Mouse (Mus musculus) midbrain, embryonic 10.5 days (tissue): ENCODE measurements around the gene Cadps. TPM values are rescaled to one million over a fixed set of nuclear protein-coding genes. Genes with fewer than 3 reads are reported as not detected.

Source experiments
- DNase-seq: peaks from one replicate; pipeline ENCODE4 v3.0.0-alpha.2; 2017; ENCODE audit warnings: low spot score
- H3K27ac ChIP-seq: fragments of 300-500 bp; sonication (generic); replicated peaks from 2 replicates; pipeline ENCODE4 v1.5.1; 2016; ENCODE audit warnings: mild to moderate bottlenecking
- H3K27me3 ChIP-seq: fragments of 300-500 bp; sonication (generic); 2 replicates; pipeline ENCODE4 v1.6.1; 2016; ENCODE audit warnings: low read depth, mild to moderate bottlenecking; ENCODE audit not compliant: poor library complexity, severe bottlenecking
- H3K36me3 ChIP-seq: fragments of 300-500 bp; sonication (generic); 2 replicates; pipeline ENCODE4 v1.6.1; 2016; ENCODE audit warnings: mild to moderate bottlenecking, moderate library complexity
- H3K4me1 ChIP-seq: fragments of 300-500 bp; sonication (generic); 2 replicates; pipeline ENCODE4 v1.6.1; 2016
- H3K4me3 ChIP-seq: fragments of 300-500 bp; sonication (generic); 2 replicates; pipeline ENCODE4 v1.5.1; 2016; ENCODE audit warnings: mild to moderate bottlenecking, moderate library complexity
- H3K9me3 ChIP-seq: fragments of 300-500 bp; sonication (generic); replicated peaks from 2 replicates; pipeline ENCODE4 v1.6.1; 2016; ENCODE audit warnings: mild to moderate bottlenecking
- WGBS: fragments of 180-500 bp; shearing (Covaris S2); methylation state at CpG from one replicate; pipeline ENCODE4 v1.1.7; 2016; 5-methylcytosine and 5-hydroxymethylcytosine counted together
- polyA plus RNA-seq: library from polyadenylated mRNA; unstranded; fragments of >200 nt; fragmentation: Nextera tagmentation; extraction: Ambion mirVana; gene quantifications from 2 replicates; pipeline ENCODE4 v1.2.1, GENCODE M21; 2016

Cadps gene
- polyA plus RNA-seq, 1 experiment from 2014 or later = 4.3 TPM

- Histone ChIP-seq H3K9me3 (no peaks in the 10 kb centered on the region), H3K4me1 (peaks cover 54% of the 10 kb centered on the region), H3K27ac (peak overlapping the region; percentile 72), H3K4me3 (peak overlapping the region; percentile 46), H3K36me3 (no peaks in the 10 kb centered on the region), H3K27me3 (peaks cover 100% of the 10 kb centered on the region)
- WGBS = under 1% methylated on average over 50 of the region's 50 CpGs
- DNase-seq = peak; percentile 63
These were observed 476.6 kb downstream of the Cadps start for GRCm38 (mm10) chr14:12346011-12346864.

- peaks cover 100% of the 10 kb centered on the region for H3K27me3 ChIP-seq
- H3K4me3 ChIP-seq = peak overlapping the region; percentile 46
- no peaks in the 10 kb centered on the region for H3K36me3 ChIP-seq
- peaks cover 60% of the 10 kb centered on the region for H3K4me1 ChIP-seq
- peak; percentile 42 for DNase-seq
- WGBS = under 1% methylated on average over 40 of the region's 40 CpGs
- no peaks in the 10 kb centered on the region for H3K9me3 ChIP-seq
- peak overlapping the region; percentile 72 for H3K27ac ChIP-seq
These were observed 477.5 kb downstream of the Cadps start for GRCm38 (mm10) chr14:12345241-12345921.

GRCm38 (mm10) chr14:12344746-12345240 lies 478.1 kb downstream of the Cadps start:
- Histone ChIP-seq H3K9me3 (no peaks in the 10 kb centered on the region), H3K4me3 (peak overlapping the region; percentile 46), H3K27me3 (peaks cover 100% of the 10 kb centered on the region), H3K36me3 (no peaks in the 10 kb centered on the region), H3K4me1 (peaks cover 58% of the 10 kb centered on the region), H3K27ac (peak overlapping the region; percentile 72)
- WGBS = under 1% methylated on average over 39 of the region's 39 CpGs
- peak; percentile 63 for DNase-seq

- Histone ChIP-seq H3K4me3 (peak overlapping the region; percentile 46), H3K4me1 (peaks cover 57% of the 10 kb centered on the region), H3K36me3 (no peaks in the 10 kb centered on the region), H3K9me3 (no peaks in the 10 kb centered on the region), H3K27ac (peak overlapping the region; percentile 72), H3K27me3 (peaks cover 100% of the 10 kb centered on the region)
- peak; percentile 52 for DNase-seq
- 2% methylated on average over 24 of the region's 24 CpGs for WGBS
These were observed 478.7 kb downstream of the Cadps start for GRCm38 (mm10) chr14:12344061-12344745.

- peak overlapping the region; percentile 72 for H3K27ac ChIP-seq
- peaks cover 100% of the 10 kb centered on the region for H3K27me3 ChIP-seq
- H3K4me3 ChIP-seq = peak overlapping the region; percentile 46
- 2% methylated on average over 20 of the region's 20 CpGs for WGBS
- H3K9me3 ChIP-seq = no peaks in the 10 kb centered on the region
- no peaks in the 10 kb centered on the region for H3K36me3 ChIP-seq
- DNase-seq = peak; percentile 45
- H3K4me1 ChIP-seq = peaks cover 54% of the 10 kb centered on the region
These were observed 479.4 kb downstream of the Cadps start for GRCm38 (mm10) chr14:12343451-12343941.

GRCm38 (mm10) chr14:12342458-12343131 lies 480.3 kb downstream of the Cadps start:
- Histone ChIP-seq H3K9me3 (no peaks in the 10 kb centered on the region), H3K4me3 (peak overlapping the region; percentile 46), H3K4me1 (peaks cover 59% of the 10 kb centered on the region), H3K27ac (peak overlapping the region; percentile 38; the same call in 1 of the 2 replicates), H3K36me3 (no peaks in the 10 kb centered on the region), H3K27me3 (peaks cover 100% of the 10 kb centered on the region)
- peak; percentile 57 for DNase-seq
- WGBS = 1% methylated on average over 23 of the region's 23 CpGs

- no peaks in the 10 kb centered on the region for H3K9me3 ChIP-seq
- peaks cover 100% of the 10 kb centered on the region for H3K27me3 ChIP-seq
- WGBS = 2% methylated on average over 24 of the region's 24 CpGs
- no peak overlapping the region for H3K27ac ChIP-seq
- H3K4me1 ChIP-seq = peaks cover 53% of the 10 kb centered on the region
- no peaks in the 10 kb centered on the region for H3K36me3 ChIP-seq
- peak overlapping the region; percentile 46; the same call in 1 of the 2 replicates for H3K4me3 ChIP-seq
- peak; percentile 46 for DNase-seq
These were observed 481.0 kb downstream of the Cadps start for GRCm38 (mm10) chr14:12341789-12342457.

- H3K4me3 ChIP-seq = peak overlapping the region; percentile 22; the same call in 1 of the 2 replicates
- no peaks in the 10 kb centered on the region for H3K9me3 ChIP-seq
- peaks cover 46% of the 10 kb centered on the region for H3K4me1 ChIP-seq
- DNase-seq = peak; percentile 62
- H3K27me3 ChIP-seq = peaks cover 100% of the 10 kb centered on the region
- under 1% methylated on average over 42 of the region's 42 CpGs for WGBS
- no peak overlapping the region for H3K27ac ChIP-seq
- H3K36me3 ChIP-seq = no peaks in the 10 kb centered on the region
These were observed 481.6 kb downstream of the Cadps start for GRCm38 (mm10) chr14:12341075-12341788.

- peaks cover 100% of the 10 kb centered on the region for H3K27me3 ChIP-seq
- no peak overlapping the region for H3K27ac ChIP-seq
- H3K4me1 ChIP-seq = peaks cover 38% of the 10 kb centered on the region
- peak; percentile 40 for DNase-seq
- WGBS = under 1% methylated on average over 19 of the region's 19 CpGs
- H3K4me3 ChIP-seq = peak overlapping the region; percentile 22; the same call in 1 of the 2 replicates
- H3K9me3 ChIP-seq = no peaks in the 10 kb centered on the region
- H3K36me3 ChIP-seq = no peaks in the 10 kb centered on the region
These were observed 482.4 kb downstream of the Cadps start for GRCm38 (mm10) chr14:12340238-12341074.

GRCm38 (mm10) chr14:12338811-12339565 lies 483.9 kb downstream of the Cadps start:
- Histone ChIP-seq H3K4me3 (no peak overlapping the region), H3K27me3 (peaks cover 100% of the 10 kb centered on the region), H3K27ac (no peak overlapping the region), H3K4me1 (peaks cover 24% of the 10 kb centered on the region), H3K36me3 (no peaks in the 10 kb centered on the region), H3K9me3 (no peaks in the 10 kb centered on the region)
- DNase-seq = peak; percentile 24
- 1% methylated on average over 10 of the region's 10 CpGs for WGBS
